Comparison of ENCODE assay signal across 17 mouse cellular contexts in genomic region chr8:70570360-70570759, GRCm38 (mm10). TPM values are rescaled to one million over a fixed set of nuclear protein-coding genes. Genes with fewer than 3 reads are reported as not detected.
DNase-seq lines count a peak whose midpoint lies in the region; ATAC-seq and TF ChIP-seq lines count a peak whose summit lies in the region.
"Had no signal": no experiment of that assay in that cellular context is flagged by ENCODE, and none has a peak within 500 bp of the region (broad histone marks: within the 10 kb centered on the region; RNA-seq: fewer than 3 reads in every experiment).

No protein-coding gene starts in this region.

- no peak overlapping the region for H3K9ac ChIP-seq in heart, embryonic 16.5 days (ENCODE audit: low read length)
- H3K9ac ChIP-seq in liver, postnatal 0 days (replicated peaks): peak overlapping the region; percentile 21; the same call in 1 of the 2 replicates
- H3K9ac ChIP-seq: embryonic facial prominence, embryonic 12.5 days; liver, embryonic 12.5 days; neural tube, embryonic 12.5 days; stomach, embryonic 15.5 days had no signal

- no peak for DNase-seq in gastrocnemius, adult 2 months
- no peak for DNase-seq in gastrocnemius, postnatal 4 days (ENCODE audit: low spot score in 2 of 2)
- DNase-seq in heart, adult 8-10 months (ENCODE audit: low spot score): no peak
- DNase-seq in liver, postnatal 0 days: no peak
- DNase-seq in liver: no peak
- DNase-seq in spleen, postnatal 10 days (ENCODE audit: low spot score in 2 of 2): no peak
- DNase-seq: kidney, adult 9 months; layer of hippocampus, postnatal 36 days; thymus, postnatal 14 days had no signal

- intact Hi-C loops in gastrocnemius, adult 2 months (cut with DNase I): no loop called here

- peaks cover 11% of the 10 kb centered on the region; the same call in 1 of the 2 replicates for H3K36me3 ChIP-seq in heart, embryonic 16.5 days (ENCODE audit: control insufficient read depth, insufficient read depth)
- H3K36me3 ChIP-seq in liver, postnatal 0 days (replicated peaks; ENCODE audit: insufficient read depth, low read length): peaks cover 9% of the 10 kb centered on the region; the same call in 1 of the 2 replicates
- H3K36me3 ChIP-seq: stomach, embryonic 15.5 days had no signal

- H3K4me1 ChIP-seq in heart, embryonic 16.5 days (ENCODE audit: control insufficient read depth, insufficient read depth, low read length): peaks cover 41% of the 10 kb centered on the region
- peaks cover 23% of the 10 kb centered on the region for H3K4me1 ChIP-seq in liver, postnatal 0 days (ENCODE audit: insufficient read depth)
- H3K4me1 ChIP-seq: embryonic facial prominence, embryonic 12.5 days had no signal

- ATAC-seq in heart, embryonic 16.5 days (replicated peaks; ENCODE audit: extremely low read depth, insufficient read depth, low FRiP score): no peak
- ATAC-seq in liver, postnatal 0 days: peak; percentile 38; the same call in 1 of the 2 replicates
- ATAC-seq: activated CD4-positive, CD25-positive, alpha-beta regulatory T cell, adult 4 months; forebrain, embryonic 16.5 days; liver, embryonic 12.5 days; Patski had no signal

- H3K4me3 ChIP-seq in gastrocnemius, adult 2 months: no peak overlapping the region
- no peak overlapping the region for H3K4me3 ChIP-seq in heart, embryonic 16.5 days (ENCODE audit: low read length)
- H3K4me3 ChIP-seq in liver, postnatal 0 days (ENCODE audit: low read depth, low read length): no peak overlapping the region
- H3K4me3 ChIP-seq: embryonic facial prominence, embryonic 12.5 days; liver, embryonic 12.5 days; neural tube, embryonic 12.5 days; stomach, embryonic 15.5 days had no signal

- peak overlapping the region; percentile 88 for H3K27ac ChIP-seq in gastrocnemius, adult 2 months
- H3K27ac ChIP-seq in heart, embryonic 16.5 days (ENCODE audit: low read length): peak overlapping the region; percentile 79
- H3K27ac ChIP-seq in liver, postnatal 0 days (ENCODE audit: low read depth): peak overlapping the region; percentile 55; the same call in 1 of the 2 replicates
- H3K27ac ChIP-seq: embryonic facial prominence, embryonic 12.5 days; liver, embryonic 12.5 days; neural tube, embryonic 12.5 days; stomach, embryonic 15.5 days had no signal

- no peaks in the 10 kb centered on the region for H3K9me3 ChIP-seq in heart, embryonic 16.5 days (replicated peaks; ENCODE audit: control insufficient read depth, low read length)
- H3K9me3 ChIP-seq in liver, postnatal 0 days (ENCODE audit: low read length): no peaks in the 10 kb centered on the region
- H3K9me3 ChIP-seq: embryonic facial prominence, embryonic 12.5 days; liver, embryonic 12.5 days; neural tube, embryonic 12.5 days; stomach, embryonic 15.5 days had no signal

- TF ChIP-seq CTCF in gastrocnemius, adult 2 months (IDR thresholded peaks at IDR 0.05): no peak
- TF ChIP-seq CTCF in liver, postnatal 0 days (IDR thresholded peaks at IDR 0.05; ENCODE audit: low read depth): no peak

- TF ChIP-seq EP300 in liver, postnatal 0 days (IDR thresholded peaks at IDR 0.05; ENCODE audit: low read depth): no peak

- H3K4me2 ChIP-seq in heart, embryonic 16.5 days (ENCODE audit: low read depth, low read length): no peak overlapping the region
- no peak overlapping the region for H3K4me2 ChIP-seq in liver, postnatal 0 days (ENCODE audit: low read depth, low read length)
- H3K4me2 ChIP-seq: embryonic facial prominence, embryonic 12.5 days; liver, embryonic 12.5 days; neural tube, embryonic 12.5 days; stomach, embryonic 15.5 days had no signal

- no peaks in the 10 kb centered on the region for H3K27me3 ChIP-seq in heart, embryonic 16.5 days (ENCODE audit: control insufficient read depth, insufficient read depth, low read length)
- H3K27me3 ChIP-seq in liver, postnatal 0 days (ENCODE audit: insufficient read depth, low read length): no peaks in the 10 kb centered on the region
- H3K27me3 ChIP-seq: embryonic facial prominence, embryonic 12.5 days; liver, embryonic 12.5 days; neural tube, embryonic 12.5 days; Patski; stomach, embryonic 15.5 days had no signal

RNA-seq across cellular contexts. Expression of gene Isyna1, which starts 23.8 kb away (rescaled TPM):
- 1 to 10 TPM; 3.2 to 4.3 TPM for total RNA-seq in gastrocnemius, adult 2 months (2021)
- total RNA-seq in gastrocnemius, postnatal 4 days (2021): 10 to 100 TPM; 22.8 to 31.3 TPM
- 111 and 117 TPM in 2 replicates for polyA plus RNA-seq in heart, embryonic 16.5 days (2015; fragmentation: Nextera tagmentation; extraction: Ambion mirVana)
- total RNA-seq in heart, adult 8-10 months (2022): 10 to 100 TPM; 15.5 to 37.5 (median 23.7) TPM
- polyA plus RNA-seq in liver, postnatal 0 days (2015; fragmentation: Nextera tagmentation; extraction: Ambion mirVana): 18.8 and 21.6 TPM in 2 replicates

RNA-seq across cellular contexts. Expression of gene Ell, which starts 31.1 kb away (rescaled TPM):
- total RNA-seq in gastrocnemius, adult 2 months (2021): 10 to 100 TPM; 11.9 to 14.6 TPM
- total RNA-seq in gastrocnemius, postnatal 4 days (2021): 10 to 100 TPM; 16.1 to 18.2 TPM
- polyA plus RNA-seq in heart, embryonic 16.5 days (2015; fragmentation: Nextera tagmentation; extraction: Ambion mirVana): 14.0 and 15.4 TPM in 2 replicates
- total RNA-seq in heart, adult 8-10 months (2022): 10 to 100 TPM in 3 of 4 experiments, 1 to 10 TPM in 1; 9.3 to 12.4 (median 10.6) TPM
- polyA plus RNA-seq in liver, postnatal 0 days (2015; fragmentation: Nextera tagmentation; extraction: Ambion mirVana): 9.5 and 9.7 TPM in 2 replicates

RNA-seq across cellular contexts. Expression of gene Ssbp4, which starts 38.3 kb away (rescaled TPM):
- total RNA-seq in gastrocnemius, adult 2 months (2021): 10 to 100 TPM in 1 of 2 experiments, 1 to 10 TPM in 1; 9.2 to 14.4 TPM
- total RNA-seq in gastrocnemius, postnatal 4 days (2021): 10 to 100 TPM; 49.6 to 60.7 TPM
- polyA plus RNA-seq in heart, embryonic 16.5 days (2015; fragmentation: Nextera tagmentation; extraction: Ambion mirVana): 68.4 and 69.5 TPM in 2 replicates
- total RNA-seq in heart, adult 8-10 months (2022): 10 to 100 TPM; 29.1 to 34.1 (median 31.3) TPM
- 32.5 and 35.4 TPM in 2 replicates for polyA plus RNA-seq in liver, postnatal 0 days (2015; fragmentation: Nextera tagmentation; extraction: Ambion mirVana)

RNA-seq across cellular contexts. Expression of gene Kxd1, which starts 42.6 kb away (rescaled TPM):
- total RNA-seq in gastrocnemius, adult 2 months (2021): 10 to 100 TPM; 70.4 to 83.9 TPM
- total RNA-seq in gastrocnemius, postnatal 4 days (2021): 10 to 100 TPM; 57.6 to 60.7 TPM
- 74.4 and 77.6 TPM in 2 replicates for polyA plus RNA-seq in heart, embryonic 16.5 days (2015; fragmentation: Nextera tagmentation; extraction: Ambion mirVana)
- total RNA-seq in heart, adult 8-10 months (2022): 100 to 1,000 TPM in 3 of 4 experiments, 10 to 100 TPM in 1; 97.9 to 114 (median 103) TPM
- polyA plus RNA-seq in liver, postnatal 0 days (2015; fragmentation: Nextera tagmentation; extraction: Ambion mirVana): 43.1 and 43.3 TPM in 2 replicates

RNA-seq across cellular contexts. Expression of gene Fkbp8, which starts 42.8 kb away (rescaled TPM):
- total RNA-seq in gastrocnemius, adult 2 months (2021): 100 to 1,000 TPM; 108 to 112 TPM
- 100 to 1,000 TPM; 162 to 184 TPM for total RNA-seq in gastrocnemius, postnatal 4 days (2021)
- polyA plus RNA-seq in heart, embryonic 16.5 days (2015; fragmentation: Nextera tagmentation; extraction: Ambion mirVana): 273 and 275 TPM in 2 replicates
- 100 to 1,000 TPM; 135 to 145 (median 137) TPM for total RNA-seq in heart, adult 8-10 months (2022)
- polyA plus RNA-seq in liver, postnatal 0 days (2015; fragmentation: Nextera tagmentation; extraction: Ambion mirVana): 141 TPM in 2 replicates
